Mouse (Mus musculus): ENCODE results near the gene Trpv6. TPM values are rescaled to one million over a fixed set of nuclear protein-coding genes. Genes with fewer than 3 reads are reported as not detected.

Gene Trpv6
- total RNA-seq (2022) = not detected

DNA sequence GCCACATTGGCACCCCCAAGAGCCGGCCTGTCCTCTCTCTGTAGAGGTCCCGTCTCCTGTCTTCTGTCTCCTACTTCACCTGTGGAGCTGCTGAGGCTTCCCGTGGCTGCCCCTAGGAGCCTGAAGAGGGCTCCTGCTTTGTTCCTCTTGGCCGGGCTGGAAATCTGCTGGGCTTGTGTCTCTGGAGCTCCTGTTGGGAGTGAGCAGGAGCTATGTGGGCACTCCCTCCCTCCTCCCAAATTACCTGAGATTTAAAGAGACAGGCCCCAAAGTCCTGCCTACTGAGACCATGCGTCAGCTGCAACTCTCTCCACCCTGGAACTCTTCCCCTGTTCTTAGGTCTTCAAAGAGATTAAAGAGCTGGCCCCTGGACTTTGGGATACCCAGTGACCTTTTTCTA is at the start of gene Trpv6:
Gene Trpv6, minus strand, starts transcription at position 228 of the 400 bp plus-strand sequence.
- no peak for DNase-seq (ENCODE audit: low spot score in 2 of 2)

DNA sequence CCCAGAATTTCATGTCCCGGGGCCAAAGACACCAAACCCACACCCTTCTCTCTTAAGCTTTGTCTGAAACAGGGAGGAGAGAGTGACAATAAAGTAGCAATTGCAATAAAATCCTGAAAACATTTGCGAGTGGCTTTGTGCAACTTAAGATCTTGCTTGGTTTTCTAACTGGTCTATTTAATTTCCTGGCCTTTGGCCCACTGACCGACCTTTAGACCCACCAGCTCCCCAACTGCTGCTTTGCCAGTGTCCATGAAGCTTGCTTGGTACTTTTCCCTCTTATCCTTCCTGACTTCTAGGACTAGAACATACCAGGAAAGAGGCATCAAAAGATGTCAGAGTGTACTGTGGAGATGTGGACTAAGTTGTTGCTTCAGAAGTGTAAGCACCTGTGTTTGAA is 49.4 kb upstream of the Trpv6 start:
- DNase-seq (ENCODE audit: low spot score in 2 of 2) = no peak

DNA sequence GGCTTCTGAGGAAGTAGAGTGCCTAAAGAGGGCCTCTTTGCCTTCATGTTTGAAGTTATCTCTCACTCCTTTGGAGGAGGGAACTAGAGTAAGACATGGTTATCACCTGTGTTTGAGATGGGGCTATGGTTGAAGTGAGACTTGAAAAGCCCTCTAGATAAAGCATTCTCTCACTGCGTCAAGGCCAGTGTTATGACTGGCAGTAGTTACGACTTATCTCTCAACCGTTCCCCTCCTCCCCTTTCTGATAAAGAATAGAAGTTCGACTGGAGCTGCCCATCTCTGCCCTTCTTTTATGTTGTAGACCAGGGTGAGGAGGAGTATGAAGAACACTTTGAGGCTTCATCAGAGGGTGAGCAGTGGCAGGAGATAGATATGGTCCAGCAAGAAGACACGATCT is 48.7 kb upstream of the Trpv6 start:
- DNase-seq (ENCODE audit: low spot score in 2 of 2) = no peak

DNA sequence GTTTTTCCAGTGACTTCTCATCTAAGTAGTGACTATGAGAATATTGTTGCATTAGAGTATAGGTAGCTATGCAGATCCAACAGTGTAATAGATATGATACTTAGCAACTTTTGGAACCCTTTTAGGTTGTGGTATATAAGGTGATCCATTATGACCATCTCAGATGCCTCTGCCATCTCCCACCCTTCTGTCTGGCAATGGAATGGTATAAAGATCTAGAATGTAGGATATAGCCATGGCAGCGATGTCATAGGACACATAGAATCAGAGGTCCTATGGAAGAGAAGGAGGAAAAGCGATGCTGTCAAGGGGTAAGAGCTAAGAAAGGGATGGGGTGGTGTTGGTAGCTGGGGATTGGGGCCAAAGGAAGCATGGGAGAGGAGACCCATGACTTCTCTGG is 47.9 kb upstream of the Trpv6 start, which contains the start of gene Llcfc1:
Gene Llcfc1, plus strand, starts transcription at position 301 of the 400 bp plus-strand sequence.
- DNase-seq (ENCODE audit: low spot score in 2 of 2) = no peak

DNA sequence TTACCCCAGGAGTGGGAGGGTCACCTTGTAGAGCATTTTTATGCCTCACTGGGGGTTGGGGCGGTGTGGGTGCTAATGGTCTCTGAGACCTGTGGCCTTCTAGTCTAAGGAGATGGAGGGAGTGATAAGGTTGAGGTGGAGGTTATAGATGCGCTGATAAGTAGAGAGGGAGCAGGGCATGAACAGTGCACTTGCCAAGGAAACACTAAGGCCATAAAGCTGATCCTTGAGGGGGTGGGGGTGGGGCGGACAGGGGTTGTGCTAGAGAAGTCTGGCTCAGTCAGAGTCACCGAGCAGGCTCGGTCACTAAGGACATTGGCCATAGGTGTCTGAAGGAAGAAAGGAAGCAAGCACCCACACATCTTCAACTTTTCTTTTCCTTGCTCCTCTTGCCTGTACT is 45.5 kb upstream of the Trpv6 start:
- no peak for DNase-seq (ENCODE audit: low spot score in 2 of 2)

DNA sequence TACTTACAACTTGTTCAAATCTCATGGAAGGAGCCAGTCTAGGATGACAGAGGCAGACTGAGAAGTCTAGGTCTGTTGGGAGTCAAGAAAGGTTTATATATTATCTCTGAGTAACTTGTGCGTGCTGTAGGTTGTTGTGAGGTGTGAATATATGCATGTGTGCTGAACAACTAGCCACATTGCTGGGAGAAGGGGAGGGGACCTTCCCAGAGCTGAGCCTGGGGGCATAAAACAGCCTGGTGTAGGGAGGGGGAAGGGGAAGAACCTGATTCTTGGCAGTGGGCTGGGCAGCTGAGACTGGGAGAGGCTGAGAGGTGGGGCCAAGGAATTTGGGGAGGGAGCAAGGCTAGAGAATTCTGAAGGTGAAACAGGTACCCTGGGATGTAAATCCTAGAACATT is 44.5 kb upstream of the Trpv6 start, which contains the start of gene Trpv5:
Gene Trpv5, minus strand, starts transcription at position 101 of the 400 bp plus-strand sequence.
- no peak for DNase-seq (ENCODE audit: low spot score in 2 of 2)

DNA sequence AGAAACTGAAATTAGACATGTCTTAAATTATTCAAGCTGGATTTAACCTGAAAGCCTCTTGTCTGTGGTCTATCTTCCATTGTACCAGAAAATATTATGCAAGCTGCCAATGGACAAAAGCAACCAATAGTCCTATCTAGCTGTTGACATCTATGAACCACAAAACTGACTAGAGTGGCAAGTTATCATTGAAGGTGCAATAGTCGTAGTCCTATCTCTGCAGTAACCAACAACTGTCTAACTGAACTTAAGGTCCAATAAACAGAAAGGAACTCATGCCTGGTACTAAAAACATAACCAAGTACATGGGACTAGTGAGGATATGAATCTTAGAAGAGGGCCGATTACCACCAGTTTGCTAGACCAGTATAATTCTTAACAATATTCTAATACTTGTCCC is 40.3 kb upstream of the Trpv6 start:
- no peak for DNase-seq (ENCODE audit: low spot score in 2 of 2)

DNA sequence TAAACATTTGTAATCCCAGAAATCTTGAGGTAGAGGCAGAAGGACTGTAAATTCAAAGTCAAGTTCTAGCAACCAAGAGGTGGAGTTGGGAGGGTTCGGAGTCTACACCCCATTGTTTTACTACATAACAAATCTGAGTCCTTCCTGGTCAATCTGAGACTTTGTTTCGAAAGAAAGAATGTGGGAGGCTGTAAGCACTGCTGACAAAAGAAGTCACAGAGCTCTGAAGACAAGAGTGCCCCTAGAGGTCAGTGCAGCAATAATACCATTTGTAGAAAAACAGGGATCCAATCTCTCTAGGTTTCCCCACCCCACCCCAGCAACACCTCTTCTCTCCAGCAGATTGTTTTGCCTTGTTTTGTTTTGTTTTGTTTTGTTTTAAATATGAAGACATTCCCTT is 26.1 kb upstream of the Trpv6 start:
- no peak for DNase-seq (ENCODE audit: low spot score in 2 of 2)

DNA sequence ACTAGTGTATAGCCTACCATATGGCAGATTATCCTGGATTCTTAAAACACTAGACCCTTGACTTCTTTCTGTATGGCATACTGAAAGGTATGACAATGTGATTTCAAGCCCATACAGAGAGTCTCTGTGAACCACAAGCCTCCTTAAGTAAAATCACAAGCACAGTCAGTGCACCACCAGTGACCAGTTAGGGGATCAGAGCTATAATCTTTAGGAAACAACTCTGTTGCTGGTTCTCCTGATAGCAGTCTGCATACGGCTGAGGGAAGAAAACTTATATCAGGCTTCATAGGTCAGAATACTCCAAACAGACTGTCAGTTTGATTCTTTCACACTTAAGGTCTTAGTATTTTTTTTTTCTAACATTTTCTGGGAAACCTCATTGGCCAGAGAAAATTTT is 22.3 kb upstream of the Trpv6 start:
- no peak for DNase-seq (ENCODE audit: low spot score in 2 of 2)

DNA sequence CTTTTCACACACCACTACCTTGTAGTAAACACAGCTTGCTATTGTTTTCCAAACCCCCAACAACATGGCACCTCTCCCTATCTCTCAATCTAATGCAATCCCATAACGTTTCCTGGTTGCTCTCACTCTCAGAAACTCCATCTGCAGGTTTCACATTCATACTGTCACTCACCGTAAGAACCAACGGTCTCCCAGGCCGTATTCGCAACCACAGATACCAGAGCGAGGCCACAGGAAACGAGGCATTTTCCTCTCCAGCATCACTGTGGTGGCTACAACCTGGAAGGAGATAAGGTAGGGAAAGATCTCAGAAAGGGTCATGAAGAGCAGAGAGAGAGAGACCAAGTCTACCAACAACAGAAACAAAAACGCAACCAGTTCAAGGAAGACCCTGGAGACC is 18.4 kb upstream of the Trpv6 start:
- DNase-seq (ENCODE audit: low spot score in 2 of 2) = no peak

DNA sequence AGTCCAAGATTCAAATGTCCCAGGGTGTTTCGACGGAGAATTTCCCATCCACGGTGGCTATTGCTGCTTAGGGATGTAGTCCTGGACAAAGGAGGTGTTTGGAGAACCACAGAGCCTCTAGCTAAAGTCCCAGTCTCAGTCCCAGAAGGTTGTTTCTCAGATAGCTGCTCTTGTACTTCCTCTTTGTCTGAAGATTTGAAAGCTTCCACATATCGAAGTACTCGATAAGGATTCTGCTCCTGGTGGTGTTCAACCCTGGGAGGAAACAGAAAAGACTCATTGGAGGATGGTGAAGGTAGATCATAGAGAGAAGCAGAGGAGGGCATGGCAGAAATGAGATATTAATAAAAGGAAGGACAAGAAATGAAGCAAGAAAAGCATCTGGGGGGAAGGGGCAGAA is 17.0 kb upstream of the Trpv6 start:
- DNase-seq (ENCODE audit: low spot score in 2 of 2) = no peak

DNA sequence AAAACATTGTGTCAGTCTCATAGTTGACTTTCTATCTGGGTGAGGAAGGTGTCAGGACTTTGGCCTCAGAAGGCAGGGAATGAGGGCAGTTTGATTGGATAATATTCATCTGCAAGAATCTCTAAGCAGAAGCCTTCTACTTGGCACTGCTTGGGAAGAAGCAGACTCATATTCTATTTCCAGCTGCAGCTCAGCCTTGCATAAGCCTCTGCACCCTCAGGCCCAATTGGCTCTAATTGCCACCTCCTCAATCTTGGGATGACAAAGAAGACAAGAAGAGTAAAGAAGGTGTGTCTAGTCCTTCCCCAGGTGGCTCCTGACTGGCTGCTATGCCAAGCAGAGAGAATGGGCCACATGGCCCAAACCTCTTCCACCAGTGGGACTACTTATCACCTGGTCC is 10.5 kb upstream of the Trpv6 start:
- no peak for DNase-seq (ENCODE audit: low spot score in 2 of 2)

DNA sequence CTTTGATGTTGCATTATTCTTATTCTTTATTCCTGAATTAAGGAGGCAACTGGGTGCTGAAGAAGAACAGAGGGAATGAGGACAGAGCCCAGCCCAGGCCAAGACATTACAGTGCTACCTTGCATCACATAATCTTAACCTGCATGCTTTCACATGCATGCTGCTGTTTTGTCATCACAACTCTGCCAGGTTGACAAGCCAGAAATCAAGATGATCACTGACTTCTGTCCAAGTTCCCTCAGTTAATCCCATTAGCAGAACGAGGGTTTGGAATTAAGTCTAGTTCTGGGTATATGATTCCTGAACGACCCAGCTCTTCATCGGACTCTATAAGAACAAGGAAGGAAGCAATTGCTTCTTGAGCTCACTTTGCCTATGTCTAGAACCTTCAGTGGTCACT is 10.0 kb upstream of the Trpv6 start:
- DNase-seq (ENCODE audit: low spot score in 2 of 2) = no peak

DNA sequence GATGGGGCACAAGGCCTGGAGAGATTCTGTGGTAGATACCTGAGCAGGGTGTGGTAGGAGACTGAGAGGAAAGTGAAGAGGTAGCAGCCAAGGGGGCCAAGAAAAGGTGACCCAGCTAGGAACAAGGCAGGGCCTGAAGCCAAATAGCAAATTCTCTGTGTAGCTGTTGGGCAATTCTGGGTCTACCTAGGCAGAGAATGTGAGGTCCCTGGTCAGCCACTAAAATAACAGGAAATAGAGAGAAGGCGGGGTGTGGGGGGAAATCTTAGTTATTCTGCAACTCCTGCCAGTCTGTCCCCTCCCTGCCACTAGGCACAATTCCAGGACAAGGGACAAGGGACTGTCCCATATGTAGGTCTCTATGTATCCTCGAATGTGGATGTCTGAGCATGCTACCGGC is 7.0 kb upstream of the Trpv6 start:
- no peak for DNase-seq (ENCODE audit: low spot score in 2 of 2)

DNA sequence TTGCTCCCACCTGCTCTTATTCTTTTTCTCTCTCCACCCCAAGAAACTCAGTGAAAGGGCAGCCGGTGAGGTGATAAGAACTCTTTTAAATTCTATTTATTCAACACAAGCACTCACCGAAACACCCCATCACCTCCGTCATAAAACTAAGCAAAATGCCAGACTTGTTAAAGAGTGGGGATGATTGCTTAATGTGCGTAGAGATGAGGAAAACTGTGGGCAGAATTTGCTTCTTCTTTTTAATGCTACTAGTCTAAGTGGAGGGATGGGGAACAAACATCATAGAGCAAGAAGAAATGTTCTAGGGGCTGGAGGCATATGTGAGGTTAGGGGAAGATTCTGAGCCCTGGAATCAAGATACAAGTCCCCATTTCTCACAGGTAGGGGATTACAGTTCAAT is 6.6 kb upstream of the Trpv6 start:
- DNase-seq (ENCODE audit: low spot score in 2 of 2) = no peak

DNA sequence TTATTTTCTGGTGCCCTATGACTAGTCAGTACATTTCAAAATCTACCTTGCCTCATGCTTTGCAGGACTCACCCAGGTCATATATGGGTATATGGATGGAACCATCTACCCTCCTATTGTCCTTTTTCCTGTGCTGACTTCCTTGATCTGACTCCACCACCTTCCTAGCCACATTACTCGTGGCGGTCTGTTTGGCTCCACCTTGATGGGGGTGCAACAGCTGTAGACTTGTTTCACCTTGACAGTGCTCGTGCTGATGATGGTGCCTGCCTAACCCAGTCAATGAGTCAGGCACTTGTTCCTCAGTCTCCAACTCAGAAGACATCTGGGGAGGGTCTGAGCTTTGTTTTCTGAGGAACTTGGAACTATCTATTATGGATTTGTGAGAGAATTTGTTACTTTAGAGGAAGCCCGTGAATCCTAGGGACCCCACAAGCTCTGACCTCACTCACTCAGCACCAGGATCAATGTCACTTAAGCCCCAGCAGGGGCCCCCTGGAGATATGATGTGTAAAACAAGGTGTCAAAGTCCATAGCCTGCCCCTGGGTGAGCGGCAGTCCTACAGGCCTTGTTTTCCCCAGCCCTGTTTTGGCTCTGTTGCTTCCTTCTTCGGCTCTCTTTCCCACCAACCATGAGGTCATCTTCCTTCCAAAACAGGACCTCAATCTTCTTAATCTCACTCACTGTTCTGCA is 5.1 kb upstream of the Trpv6 start:
- no peak for DNase-seq (ENCODE audit: low spot score in 2 of 2)

DNA sequence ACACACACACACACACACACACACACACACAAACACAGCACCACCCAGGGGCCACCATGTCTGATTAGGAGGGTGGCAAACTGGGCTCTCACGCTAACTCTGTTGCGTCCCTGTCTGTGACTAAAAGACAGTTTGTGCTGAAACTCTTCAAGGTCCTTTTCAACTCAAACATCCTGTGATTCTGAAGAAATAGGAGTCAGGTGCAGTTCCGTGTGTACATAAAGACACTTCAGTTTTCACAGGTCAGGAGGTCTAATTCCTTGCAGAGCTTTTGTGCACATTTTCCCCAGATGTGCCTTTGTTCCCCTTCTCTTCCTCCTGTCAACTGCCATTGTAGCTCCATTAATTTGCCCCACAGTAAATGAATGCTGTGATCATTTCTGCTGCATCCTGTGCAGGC is 4.2 kb upstream of the Trpv6 start:
- no peak for DNase-seq (ENCODE audit: low spot score in 2 of 2)

DNA sequence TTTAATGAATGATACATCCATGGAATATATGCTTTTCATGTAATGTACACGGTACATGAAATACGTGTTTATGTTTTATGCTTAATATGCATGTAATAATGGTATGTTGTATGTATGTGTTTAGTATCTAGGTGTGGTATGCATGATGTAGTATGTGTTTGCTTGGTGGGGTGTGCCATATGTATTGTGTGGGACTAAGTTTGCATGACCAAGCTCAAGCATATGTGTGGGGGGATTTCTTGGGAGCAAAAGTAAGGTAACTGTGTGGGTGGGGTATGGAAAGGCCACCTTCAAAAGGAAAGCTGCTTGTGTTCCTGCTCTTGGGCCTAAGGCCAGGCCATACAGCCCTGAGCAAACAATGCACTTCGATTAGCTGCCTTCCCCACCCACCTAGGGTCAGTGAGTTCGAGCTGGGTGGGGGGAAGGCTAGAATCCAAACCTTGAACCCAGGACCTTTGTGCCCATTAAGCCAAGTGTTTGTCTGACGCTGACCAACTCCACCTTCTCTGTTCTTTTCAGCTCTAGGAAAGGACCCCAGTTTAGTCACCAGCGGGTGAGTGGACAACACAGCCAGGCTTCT is 1.8 kb upstream of the Trpv6 start:
- DNase-seq (ENCODE audit: low spot score in 2 of 2) = no peak

DNA sequence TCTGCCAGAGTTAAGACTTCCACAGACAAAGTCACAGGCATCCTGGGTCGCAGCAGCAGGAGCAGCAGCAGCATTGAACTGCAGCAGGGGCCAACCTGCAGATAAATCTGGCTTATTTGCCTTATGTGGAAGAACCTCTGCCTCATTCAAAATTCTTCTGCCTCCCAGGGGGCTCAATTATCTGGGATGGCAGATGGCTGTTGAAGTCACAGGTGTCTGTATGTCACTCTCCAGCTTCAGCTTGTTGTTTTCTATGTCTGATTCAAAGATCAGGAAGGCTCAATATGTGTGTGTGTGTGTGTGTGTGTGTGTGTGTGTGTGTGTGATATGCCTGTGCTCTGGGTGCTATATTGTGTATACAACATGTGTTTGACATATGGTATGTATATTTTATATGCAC is 1.2 kb upstream of the Trpv6 start:
- DNase-seq (ENCODE audit: low spot score in 2 of 2) = no peak

DNA sequence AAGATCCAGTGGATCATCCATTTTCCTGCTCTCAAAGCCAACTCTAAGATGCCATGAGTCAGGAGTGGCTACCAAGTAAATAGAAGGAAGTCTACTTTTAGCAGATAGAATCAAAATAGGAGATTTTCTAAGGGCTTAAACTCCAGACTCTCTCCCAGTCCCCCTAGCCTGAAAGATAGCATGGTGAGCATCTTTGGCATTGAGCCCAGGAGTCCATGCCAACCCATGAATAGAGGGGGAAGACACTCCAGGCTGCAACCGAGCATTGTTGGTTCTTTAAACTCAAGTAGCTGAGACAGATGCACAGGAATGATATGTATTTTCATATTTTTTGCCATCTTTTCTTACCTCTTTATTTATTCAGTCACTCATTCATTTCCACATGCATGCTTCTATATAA is 994 bp downstream of the Trpv6 start:
- DNase-seq (ENCODE audit: low spot score in 2 of 2) = no peak

DNA sequence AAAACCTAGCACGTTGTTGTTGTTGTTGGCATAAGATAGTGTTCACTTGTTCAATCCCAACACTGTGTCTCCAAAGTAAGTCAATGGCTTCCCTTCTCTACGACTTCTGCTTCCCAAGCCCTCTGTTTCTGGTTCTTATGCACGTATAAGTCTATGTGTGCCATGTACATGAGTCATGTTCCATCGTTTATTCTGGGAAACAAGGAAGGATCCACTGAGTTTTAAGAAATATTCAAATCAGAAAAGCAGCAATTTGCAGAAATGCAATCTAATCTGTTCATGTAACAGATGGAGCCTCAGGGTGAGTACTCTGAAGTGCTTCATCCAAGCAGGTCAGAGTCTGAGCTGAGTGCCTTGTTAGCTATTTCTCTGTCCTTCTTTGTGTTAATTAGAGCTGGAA is 4.7 kb downstream of the Trpv6 start:
- DNase-seq (ENCODE audit: low spot score in 2 of 2) = no peak

DNA sequence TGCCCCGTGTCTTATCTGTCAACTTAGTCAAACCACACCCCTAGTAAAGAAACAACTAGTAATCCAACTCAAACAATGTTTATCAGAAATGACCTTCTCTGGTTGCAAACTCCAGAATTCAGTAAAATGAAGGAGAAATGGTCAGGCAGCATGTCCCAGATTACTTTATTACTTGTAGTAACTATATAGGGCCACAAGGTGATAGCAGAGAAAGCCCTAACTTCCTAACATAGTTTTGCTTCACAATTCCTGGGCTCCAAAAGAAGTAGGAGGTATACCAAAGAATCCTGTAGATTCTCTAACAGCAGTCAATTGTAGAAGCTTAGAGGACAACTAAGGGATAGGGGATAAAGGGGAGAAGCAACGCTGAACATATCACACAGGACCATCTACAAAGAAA is 5.4 kb downstream of the Trpv6 start:
- DNase-seq (ENCODE audit: low spot score in 2 of 2) = no peak

DNA sequence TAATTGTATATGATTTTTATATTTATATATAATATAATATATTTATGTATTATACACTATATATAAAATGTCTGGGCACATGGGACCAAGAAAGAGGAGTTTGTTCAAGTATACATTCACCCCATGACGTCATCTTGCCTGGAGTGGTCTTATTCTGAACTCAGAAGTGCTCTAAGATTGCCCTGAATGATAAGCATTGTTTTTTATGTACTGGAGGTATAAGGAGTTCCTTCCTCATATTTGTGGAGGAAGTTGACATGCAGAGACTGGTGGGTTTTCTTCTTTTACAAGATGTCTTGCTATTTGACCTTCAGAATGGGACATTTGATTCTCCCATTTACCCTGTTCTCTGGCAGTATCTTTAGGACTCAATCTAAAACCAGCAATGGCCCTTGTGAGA is 8.0 kb downstream of the Trpv6 start:
- DNase-seq (ENCODE audit: low spot score in 2 of 2) = no peak

DNA sequence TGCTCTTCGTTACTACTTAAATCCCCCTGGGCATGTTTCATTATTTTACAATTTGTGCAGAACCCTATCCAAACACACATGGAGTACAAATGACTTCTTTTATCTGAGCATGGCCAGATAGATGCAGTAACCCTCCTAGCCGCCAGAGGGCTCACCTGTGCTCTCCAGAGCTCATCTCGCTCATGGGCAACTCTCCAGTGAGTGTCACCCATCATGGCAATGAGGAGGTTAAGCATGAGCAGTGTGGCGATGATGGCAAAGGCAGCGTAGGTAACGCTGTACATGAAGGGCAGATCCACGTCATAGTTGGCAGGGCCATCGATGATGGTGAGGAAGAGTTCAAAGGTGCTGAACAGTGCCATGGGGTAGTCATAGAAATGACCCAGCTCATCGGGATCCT is 13.5 kb downstream of the Trpv6 start:
- no peak for DNase-seq (ENCODE audit: low spot score in 2 of 2)
